In genomic region chr5:143126908-143127307, GRCm38 (mm10) we compare ENCODE assay signal across 26 mouse cellular contexts. TPM values are rescaled to one million over a fixed set of nuclear protein-coding genes. Genes with fewer than 3 reads are reported as not detected.
"Had no signal": no experiment of that assay in that cellular context is flagged by ENCODE, and none has a peak within 500 bp of the region (broad histone marks: within the 10 kb centered on the region; RNA-seq: fewer than 3 reads in every experiment).

No protein-coding gene starts in this region.

- H3K9ac ChIP-seq: limb, embryonic 13.5 days; liver, embryonic 12.5 days; liver, embryonic 15.5 days; midbrain, embryonic 12.5 days had no signal

- ATAC-seq: intestine, embryonic 16.5 days; liver, embryonic 12.5 days had no signal

- H3K27ac ChIP-seq: limb, embryonic 10.5 days; limb, embryonic 13.5 days; liver, embryonic 12.5 days; liver, embryonic 15.5 days; midbrain, embryonic 12.5 days had no signal

- DNase-seq: kidney, adult 18-20 months; kidney, adult 9 months; kidney, postnatal 14 days; kidney, postnatal 4 days; liver; lung, adult 2 months; lung, postnatal 14 days; lung, postnatal 4 days; right cerebral cortex, adult 18-20 months; right cerebral cortex, postnatal 25 days; spleen, adult 18-20 months; thymus, adult 18-20 months; thymus, postnatal 36 days had no signal

- H3K4me1 ChIP-seq: limb, embryonic 10.5 days; limb, embryonic 13.5 days; liver, embryonic 12.5 days; liver, embryonic 15.5 days had no signal

- H3K27me3 ChIP-seq: limb, embryonic 13.5 days; midbrain, embryonic 12.5 days had no signal

- H3K9me3 ChIP-seq: limb, embryonic 10.5 days; liver, embryonic 12.5 days; liver, embryonic 15.5 days; midbrain, embryonic 12.5 days had no signal

- H3K4me2 ChIP-seq: limb, embryonic 13.5 days; liver, embryonic 12.5 days; liver, embryonic 15.5 days; midbrain, embryonic 12.5 days had no signal

- H3K36me3 ChIP-seq: limb, embryonic 10.5 days; limb, embryonic 13.5 days; liver, embryonic 12.5 days; liver, embryonic 15.5 days; midbrain, embryonic 12.5 days had no signal

- H3K4me3 ChIP-seq: limb, embryonic 10.5 days; limb, embryonic 13.5 days; liver, embryonic 12.5 days; liver, embryonic 15.5 days; midbrain, embryonic 12.5 days had no signal

RNA-seq across cellular contexts. Expression of gene Olfr718-ps1, which starts 20.5 kb away (rescaled TPM):
- polyA plus RNA-seq: intestine, embryonic 16.5 days; kidney, embryonic 16.5 days; liver, embryonic 12.5 days; liver, embryonic 15.5 days; lung, adult 2 months; lung, embryonic 16.5 days; midbrain, embryonic 12.5 days; neural tube, embryonic 11.5 days; stomach, embryonic 16.5 days; testis, adult 2 months; urinary bladder, adult 2 months had no signal

RNA-seq across cellular contexts. Expression of gene Spdye4b, which starts 53.9 kb away (rescaled TPM):
- polyA plus RNA-seq: intestine, embryonic 16.5 days; kidney, embryonic 16.5 days; limb, embryonic 10.5 days; limb, embryonic 13.5 days; liver, embryonic 12.5 days; liver, embryonic 15.5 days; lung, adult 2 months; midbrain, embryonic 12.5 days; neural tube, embryonic 11.5 days; neural tube, embryonic 14.5 days; stomach, embryonic 16.5 days; urinary bladder, adult 2 months had no signal
